Mouse (Mus musculus): ENCODE measurements around the gene Adh6b. TPM values are rescaled to one million over a fixed set of nuclear protein-coding genes. Genes with fewer than 3 reads are reported as not detected.
A peak's percentile ranks its signal among the peaks of the same experiment; 100 is the strongest.

Gene Adh6b
- 0.15 TPM in 1 of 2 replicates, not detected in the other for polyA plus RNA-seq (2015; fragmentation: Nextera tagmentation; extraction: Ambion mirVana)

DNA sequence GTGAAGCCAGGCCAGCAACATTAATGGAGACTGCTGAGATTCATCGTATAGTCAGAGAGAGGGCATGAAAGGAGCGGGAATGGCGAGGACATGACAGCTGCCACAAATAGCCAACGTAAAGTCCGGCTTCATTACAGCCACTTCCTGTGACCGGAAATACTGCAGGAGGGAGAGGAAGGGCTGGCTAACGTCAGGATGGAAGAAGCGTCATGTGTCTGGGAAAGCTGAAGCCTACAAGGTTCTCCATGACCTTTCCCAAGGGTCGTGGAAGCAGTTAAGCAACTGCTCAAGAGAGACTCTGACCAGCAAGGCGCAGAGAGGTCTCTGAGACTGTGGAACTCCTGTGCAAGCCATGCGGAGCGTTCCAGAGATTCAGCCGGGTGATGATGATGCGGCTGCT is at the start of gene Adh6b:
TSS of gene Adh6b (plus strand) at position 305 of the 400 bp plus-strand sequence.
- no peaks in the 10 kb centered on the region for H3K27me3 ChIP-seq (replicated peaks; ENCODE audit: control insufficient read depth, insufficient read depth, low read length)
- H3K9me3 ChIP-seq (ENCODE audit: control insufficient read depth, low read length), result no peaks in the 10 kb centered on the region
- H3K36me3 ChIP-seq (ENCODE audit: control insufficient read depth, insufficient read depth, low read length), result no peaks in the 10 kb centered on the region
- H3K27ac ChIP-seq (ENCODE audit: low read length), result no peak within 1 kb of the TSS; the same call in 1 of the 2 replicates
- H3K4me3 ChIP-seq (ENCODE audit: low read length), result no peak within 1 kb of the TSS
- no peak for ATAC-seq
- H3K4me1 ChIP-seq (ENCODE audit: control insufficient read depth, insufficient read depth, low read length), result no peaks in the 10 kb centered on the region
- H3K4me2 ChIP-seq (ENCODE audit: low read depth, low read length), result no peak within 1 kb of the TSS
- H3K9ac ChIP-seq (ENCODE audit: low read depth, low read length), result no peak within 1 kb of the TSS
- 76% methylated on average over 14 of the region's 14 CpGs for WGBS

DNA sequence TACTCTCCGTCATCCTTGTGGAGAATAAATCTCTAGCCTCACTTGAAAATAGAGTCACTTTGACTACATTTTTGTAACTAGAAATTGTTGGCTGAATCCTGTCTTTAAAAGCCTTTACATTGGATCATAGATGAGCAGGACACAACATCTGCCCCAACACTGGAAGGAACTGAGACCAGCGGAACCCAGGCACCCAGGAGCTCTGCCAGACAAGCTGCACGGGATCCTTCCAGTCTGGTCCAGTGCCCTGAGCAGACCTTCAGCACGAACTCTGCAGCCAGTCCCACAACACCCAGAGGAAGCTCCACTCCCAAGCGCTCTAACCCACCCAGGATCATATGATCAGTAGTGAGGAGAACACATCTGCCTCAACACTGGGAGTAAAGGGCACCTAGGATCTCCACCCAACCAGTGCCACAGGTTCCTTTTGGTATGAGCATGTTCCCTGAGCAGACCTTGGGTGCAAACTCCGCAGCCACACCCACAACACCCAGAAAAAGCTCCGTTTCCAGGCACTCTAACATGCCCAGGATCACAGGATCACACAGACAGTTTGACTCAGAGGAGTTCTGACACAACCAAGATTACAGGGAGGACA is 48.2 kb upstream of the Adh6b start:
- ATAC-seq, result peak; percentile 92
- 80% methylated on average over 7 of the region's 7 CpGs for WGBS

DNA sequence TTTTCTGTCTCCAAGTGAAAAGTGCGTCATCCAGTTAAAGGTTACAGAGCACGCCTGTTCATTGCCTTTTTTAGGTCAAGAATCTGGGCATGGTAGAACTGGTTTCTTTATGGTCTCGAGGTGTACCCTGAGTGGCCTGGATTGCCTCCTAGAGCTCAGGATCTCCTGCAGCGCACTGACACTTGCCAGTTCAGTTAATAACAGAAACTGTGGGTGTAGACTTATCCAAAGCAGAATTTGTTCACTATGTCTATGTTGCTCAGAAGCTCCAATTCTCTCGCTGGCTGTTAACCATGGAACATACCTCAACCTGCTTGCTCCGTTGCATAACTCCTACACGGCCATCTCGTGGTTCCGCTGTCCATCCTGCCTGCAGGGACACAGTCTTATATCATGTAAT is 41.4 kb upstream of the Adh6b start:
- H3K27ac ChIP-seq (ENCODE audit: low read length), result no peak overlapping the region
- 88% methylated on average over 9 of the region's 9 CpGs for WGBS
- H3K27me3 ChIP-seq (replicated peaks; ENCODE audit: control insufficient read depth, insufficient read depth, low read length), result no peaks in the 10 kb centered on the region
- no peaks in the 10 kb centered on the region for H3K36me3 ChIP-seq (ENCODE audit: control insufficient read depth, insufficient read depth, low read length)
- H3K4me2 ChIP-seq (ENCODE audit: low read depth, low read length), result no peak overlapping the region
- ATAC-seq, result no peak
- no peak overlapping the region for H3K9ac ChIP-seq (ENCODE audit: low read depth, low read length)
- peaks cover 11% of the 10 kb centered on the region for H3K4me1 ChIP-seq (ENCODE audit: control insufficient read depth, insufficient read depth, low read length)
- no peak overlapping the region for H3K4me3 ChIP-seq (ENCODE audit: low read length)
- 0 out of 2 replicates have a peak, but pooled peaks cover 9% of the 10 kb centered on the region for H3K9me3 ChIP-seq (ENCODE audit: control insufficient read depth, low read length)

More for the DNA sequence above, 48.2 kb upstream of the Adh6b start:
- 0 out of 2 replicates have a peak, but pooled peaks cover 8% of the 10 kb centered on the region for H3K9me3 ChIP-seq (ENCODE audit: control insufficient read depth, low read length)
- no peak overlapping the region for H3K4me2 ChIP-seq (ENCODE audit: low read depth, low read length)
- H3K4me1 ChIP-seq (ENCODE audit: control insufficient read depth, insufficient read depth, low read length), result no peaks in the 10 kb centered on the region
- no peak overlapping the region for H3K27ac ChIP-seq (ENCODE audit: low read length)
- no peak overlapping the region for H3K9ac ChIP-seq (ENCODE audit: low read depth, low read length)
- no peaks in the 10 kb centered on the region for H3K36me3 ChIP-seq (ENCODE audit: control insufficient read depth, insufficient read depth, low read length)
- no peaks in the 10 kb centered on the region for H3K27me3 ChIP-seq (replicated peaks; ENCODE audit: control insufficient read depth, insufficient read depth, low read length)
- no peak overlapping the region for H3K4me3 ChIP-seq (ENCODE audit: low read length)

DNA sequence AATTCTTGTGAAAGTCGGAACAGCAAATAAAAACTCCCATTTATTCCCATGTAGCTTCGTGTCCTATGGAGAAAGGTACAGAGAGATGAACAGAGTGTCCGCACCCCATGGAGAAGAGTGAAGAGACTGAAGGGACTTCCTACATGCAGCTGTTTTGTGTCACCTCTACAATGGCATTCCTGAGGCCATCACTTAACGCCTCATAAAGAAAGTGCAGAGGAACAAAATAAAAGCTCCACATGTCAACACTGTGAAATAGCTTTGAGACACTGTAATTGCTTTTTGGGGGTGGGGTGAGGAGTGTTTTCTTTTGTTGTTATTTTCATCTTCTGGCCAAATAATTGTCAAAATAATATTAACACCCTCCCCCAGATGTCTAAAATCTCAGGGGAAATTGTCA is 38.9 kb upstream of the Adh6b start:
- peaks cover 23% of the 10 kb centered on the region for H3K4me1 ChIP-seq (ENCODE audit: control insufficient read depth, insufficient read depth, low read length)
- 0 out of 2 replicates have a peak, but pooled peaks cover 7% of the 10 kb centered on the region for H3K9me3 ChIP-seq (ENCODE audit: control insufficient read depth, low read length)
- WGBS, result 74% methylated on average over 4 of the region's 4 CpGs
- no peak overlapping the region for H3K9ac ChIP-seq (ENCODE audit: low read depth, low read length)
- H3K27ac ChIP-seq (ENCODE audit: low read length), result no peak overlapping the region
- no peaks in the 10 kb centered on the region for H3K27me3 ChIP-seq (replicated peaks; ENCODE audit: control insufficient read depth, insufficient read depth, low read length)
- no peak for ATAC-seq
- no peak overlapping the region for H3K4me3 ChIP-seq (ENCODE audit: low read length)
- H3K4me2 ChIP-seq (ENCODE audit: low read depth, low read length), result no peak overlapping the region
- H3K36me3 ChIP-seq (ENCODE audit: control insufficient read depth, insufficient read depth, low read length), result no peaks in the 10 kb centered on the region

DNA sequence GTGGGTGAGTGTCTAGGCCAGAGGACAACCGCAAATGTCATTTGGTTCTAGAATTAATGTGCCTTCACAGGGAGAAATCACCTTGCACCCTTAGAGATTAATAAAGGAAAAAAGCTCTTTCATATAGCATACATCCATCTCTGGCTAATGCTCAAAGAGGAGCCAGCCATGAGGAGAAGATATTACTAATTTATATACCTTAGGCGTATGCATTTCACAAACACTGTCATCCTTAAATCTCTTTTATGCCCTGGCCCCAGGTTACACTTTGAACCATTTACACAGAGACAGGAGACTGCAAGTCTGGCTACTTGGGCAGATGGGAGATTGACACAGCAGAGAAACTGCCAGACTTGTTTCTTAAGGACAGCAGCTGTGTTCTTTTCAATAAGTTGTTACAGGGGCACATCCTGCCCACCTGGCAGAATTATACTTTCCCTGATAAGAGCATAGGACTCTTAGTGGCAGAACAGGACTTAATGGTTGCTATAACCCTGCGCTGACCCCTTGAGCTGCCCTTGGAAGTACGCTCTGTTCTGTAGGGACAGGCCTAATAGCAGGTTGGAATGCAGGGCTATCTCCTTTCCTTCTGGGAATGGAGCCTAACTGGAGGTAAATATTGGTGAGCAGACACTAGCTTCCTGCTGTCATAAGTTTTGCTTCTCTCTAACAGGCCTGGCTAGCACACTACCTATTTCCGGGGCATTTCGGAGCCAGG is 37.6 kb upstream of the Adh6b start:
- Histone ChIP-seq H3K27me3 (replicated peaks; ENCODE audit: control insufficient read depth, insufficient read depth, low read length) (no peaks in the 10 kb centered on the region), H3K9me3 (ENCODE audit: control insufficient read depth, low read length) (no peaks in the 10 kb centered on the region), H3K4me2 (ENCODE audit: low read depth, low read length) (no peak overlapping the region), H3K4me1 (ENCODE audit: control insufficient read depth, insufficient read depth, low read length) (peaks cover 23% of the 10 kb centered on the region), H3K9ac (ENCODE audit: low read depth, low read length) (no peak overlapping the region), H3K4me3 (ENCODE audit: low read length) (no peak overlapping the region), H3K27ac (ENCODE audit: low read length) (peak overlapping the region; percentile 31), H3K36me3 (ENCODE audit: control insufficient read depth, insufficient read depth, low read length) (no peaks in the 10 kb centered on the region)
- ATAC-seq, result peak; percentile 62
- WGBS, result 45% methylated on average over 6 of the region's 6 CpGs

DNA sequence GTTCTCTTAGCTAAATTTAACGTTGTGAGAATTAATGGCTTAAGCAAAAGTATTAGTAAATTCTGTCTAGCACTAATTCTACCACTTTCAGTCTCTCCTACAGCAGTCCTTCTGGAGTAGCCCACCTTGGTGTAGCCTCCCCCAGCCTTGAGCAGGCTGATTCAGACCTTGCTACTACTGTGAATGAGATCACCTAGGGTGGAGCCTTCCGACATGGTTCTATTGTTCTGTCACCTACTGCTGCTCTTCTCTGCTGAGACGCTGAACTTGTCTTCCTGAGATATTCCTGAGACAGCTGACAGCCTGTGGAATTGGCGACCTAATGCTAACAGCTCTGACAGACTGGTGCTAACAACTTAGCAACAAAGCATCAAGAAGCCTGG is 37.1 kb upstream of the Adh6b start:
- H3K4me3 ChIP-seq (ENCODE audit: low read length), result no peak overlapping the region
- 38% methylated on average over 4 of the region's 4 CpGs for WGBS
- ATAC-seq, result no peak
- no peaks in the 10 kb centered on the region for H3K27me3 ChIP-seq (replicated peaks; ENCODE audit: control insufficient read depth, insufficient read depth, low read length)
- peaks cover 23% of the 10 kb centered on the region for H3K4me1 ChIP-seq (ENCODE audit: control insufficient read depth, insufficient read depth, low read length)
- H3K27ac ChIP-seq (ENCODE audit: low read length), result peak overlapping the region; percentile 31; the same call in 1 of the 2 replicates
- H3K36me3 ChIP-seq (ENCODE audit: control insufficient read depth, insufficient read depth, low read length), result no peaks in the 10 kb centered on the region
- no peak overlapping the region for H3K4me2 ChIP-seq (ENCODE audit: low read depth, low read length)
- H3K9ac ChIP-seq (ENCODE audit: low read depth, low read length), result no peak overlapping the region
- no peaks in the 10 kb centered on the region for H3K9me3 ChIP-seq (ENCODE audit: control insufficient read depth, low read length)

DNA sequence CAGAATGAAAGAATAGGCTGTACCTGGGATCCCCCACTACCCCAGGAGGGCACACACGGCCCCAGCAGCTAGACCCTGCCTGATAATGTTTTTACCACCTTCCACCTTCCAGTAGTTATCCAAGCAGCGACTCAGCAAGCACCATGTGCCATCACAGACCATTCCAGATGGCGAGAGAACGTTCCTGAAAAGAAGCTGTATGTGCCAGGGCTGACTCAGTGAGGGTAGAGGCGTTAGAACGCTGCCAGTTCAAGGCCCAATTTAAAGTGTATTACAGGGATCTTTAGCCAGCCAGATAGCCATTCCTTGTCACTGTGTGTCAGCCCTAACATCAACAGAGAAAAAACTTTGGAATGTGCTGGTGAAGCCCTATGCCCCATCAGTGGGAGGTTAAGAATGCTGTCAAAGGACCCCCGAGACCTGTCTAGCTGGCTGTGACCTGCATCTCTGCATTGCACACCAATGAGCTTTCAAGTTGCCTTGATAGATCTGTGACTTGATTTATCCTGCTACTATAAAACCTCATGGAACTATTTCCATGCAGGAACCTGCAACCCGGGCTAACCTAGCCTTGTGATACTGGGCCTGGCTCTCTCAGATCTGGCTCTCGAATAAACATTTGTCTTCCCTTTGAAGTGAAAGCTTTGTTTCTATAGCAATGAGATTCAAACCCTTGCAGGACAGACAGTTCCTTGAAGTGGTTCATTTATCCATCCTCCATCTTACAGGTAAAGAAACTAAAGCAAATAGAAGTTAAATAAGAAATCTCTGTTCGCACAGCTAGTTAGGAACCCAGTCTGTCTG is 35.9 kb upstream of the Adh6b start:
- 49% methylated on average over 10 of the region's 10 CpGs for WGBS
- H3K27me3 ChIP-seq (replicated peaks; ENCODE audit: control insufficient read depth, insufficient read depth, low read length), result no peaks in the 10 kb centered on the region
- no peak overlapping the region for H3K4me2 ChIP-seq (ENCODE audit: low read depth, low read length)
- no peaks in the 10 kb centered on the region for H3K36me3 ChIP-seq (ENCODE audit: control insufficient read depth, insufficient read depth, low read length)
- H3K9ac ChIP-seq (ENCODE audit: low read depth, low read length), result no peak overlapping the region
- H3K27ac ChIP-seq (ENCODE audit: low read length), result no peak overlapping the region
- no peaks in the 10 kb centered on the region for H3K9me3 ChIP-seq (ENCODE audit: control insufficient read depth, low read length)
- H3K4me3 ChIP-seq (ENCODE audit: low read length), result no peak overlapping the region
- peaks cover 23% of the 10 kb centered on the region for H3K4me1 ChIP-seq (ENCODE audit: control insufficient read depth, insufficient read depth, low read length)
- ATAC-seq, result peak; percentile 18; the same call in 1 of the 2 replicates

DNA sequence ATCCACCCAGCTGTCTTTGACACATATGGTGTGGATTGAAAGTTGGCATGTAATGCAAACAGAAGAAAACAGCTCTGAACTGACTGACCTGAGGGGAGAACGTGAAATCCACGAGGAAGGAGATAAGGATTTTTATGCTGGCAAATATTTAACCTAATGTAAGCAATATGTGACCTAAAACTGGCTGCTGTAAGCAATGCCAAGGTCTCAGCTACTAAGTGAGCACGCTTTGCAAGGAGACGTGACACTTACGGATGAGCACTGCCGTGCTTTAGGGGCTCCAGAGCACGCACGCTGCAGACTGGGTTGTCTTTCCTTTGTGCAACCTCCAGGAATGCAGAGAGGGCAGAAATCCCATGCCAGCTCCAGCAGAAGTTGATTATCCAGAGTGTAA is 35.3 kb upstream of the Adh6b start:
- peaks cover 23% of the 10 kb centered on the region for H3K4me1 ChIP-seq (ENCODE audit: control insufficient read depth, insufficient read depth, low read length)
- WGBS, result 11% methylated on average over 8 of the region's 8 CpGs

DNA sequence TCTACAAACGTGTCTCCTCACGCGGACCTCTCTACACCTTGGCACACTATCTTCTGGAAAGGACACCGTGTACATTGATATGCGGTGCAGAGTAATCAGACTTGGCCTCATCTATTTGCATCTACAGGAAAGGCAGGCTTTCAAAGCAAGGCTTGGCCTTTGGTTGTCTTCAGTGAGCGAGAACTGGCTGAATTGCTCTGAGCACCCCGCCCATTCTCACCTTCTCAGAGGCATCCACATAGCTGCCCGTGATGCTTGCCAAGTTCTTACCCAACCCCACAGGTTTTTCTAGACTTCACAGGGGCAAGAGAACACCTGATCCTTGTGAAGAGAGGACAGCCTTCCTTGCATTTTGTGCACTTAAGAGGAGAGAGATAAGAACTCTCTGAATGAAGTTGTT is 31.7 kb upstream of the Adh6b start:
- H3K9me3 ChIP-seq (ENCODE audit: control insufficient read depth, low read length), result no peaks in the 10 kb centered on the region
- no peaks in the 10 kb centered on the region for H3K36me3 ChIP-seq (ENCODE audit: control insufficient read depth, insufficient read depth, low read length)
- H3K4me2 ChIP-seq (ENCODE audit: low read depth, low read length), result no peak overlapping the region
- no peak overlapping the region for H3K9ac ChIP-seq (ENCODE audit: low read depth, low read length)
- peaks cover 17% of the 10 kb centered on the region for H3K4me1 ChIP-seq (ENCODE audit: control insufficient read depth, insufficient read depth, low read length)
- ATAC-seq, result no peak
- 72% methylated on average over 8 of the region's 8 CpGs for WGBS
- H3K27me3 ChIP-seq (replicated peaks; ENCODE audit: control insufficient read depth, insufficient read depth, low read length), result no peaks in the 10 kb centered on the region
- no peak overlapping the region for H3K4me3 ChIP-seq (ENCODE audit: low read length)
- H3K27ac ChIP-seq (ENCODE audit: low read length), result no peak overlapping the region

More for the DNA sequence above, 35.3 kb upstream of the Adh6b start:
- Histone ChIP-seq H3K9ac (ENCODE audit: low read depth, low read length) (no peak overlapping the region), H3K4me3 (ENCODE audit: low read length) (0 out of 2 replicates have a peak overlapping the region, but pooled peaks have one; percentile 25), H3K9me3 (ENCODE audit: control insufficient read depth, low read length) (no peaks in the 10 kb centered on the region), H3K36me3 (ENCODE audit: control insufficient read depth, insufficient read depth, low read length) (no peaks in the 10 kb centered on the region), H3K4me2 (ENCODE audit: low read depth, low read length) (peak overlapping the region; percentile 49), H3K27me3 (replicated peaks; ENCODE audit: control insufficient read depth, insufficient read depth, low read length) (no peaks in the 10 kb centered on the region), H3K27ac (ENCODE audit: low read length) (peak overlapping the region; percentile 50; the same call in 1 of the 2 replicates)
- ATAC-seq, result peak; percentile 88

All from intestine, embryonic 16.5 days (tissue).